Mouse (Mus musculus) midbrain, postnatal 0 days (tissue): Measurements from ENCODE around the gene Scg3. TPM values are rescaled to one million over a fixed set of nuclear protein-coding genes. Genes with fewer than 3 reads are reported as not detected.

ENCODE experiments used
- ATAC-seq: fragments of 200-750 bp; cut with Nextera tagmentation; 2 replicates; pipeline ENCODE4 v1.8.0; 2017; ENCODE audit warnings: moderate number of reproducible peaks, mild to moderate bottlenecking, moderate TSS enrichment, moderate library complexity; ENCODE audit not compliant: low FRiP score
- DNase-seq: peaks from one replicate; pipeline ENCODE4 v3.0.0-alpha.2; 2015; ENCODE audit warnings: low spot score
- H3K27ac ChIP-seq: fragments of 300-500 bp; sonication (generic); 2 replicates; pipeline ENCODE4 v1.5.1; 2014; ENCODE audit warnings: low read depth, mild to moderate bottlenecking, low read length, mixed read lengths
- H3K27me3 ChIP-seq: fragments of 300-500 bp; sonication (generic); 2 replicates; pipeline ENCODE4 v1.6.1; 2014; ENCODE audit warnings: low read length, control low read depth, mixed read lengths; ENCODE audit not compliant: insufficient read depth
- H3K36me3 ChIP-seq: fragments of 300-500 bp; sonication (generic); 2 replicates; pipeline ENCODE4 v1.6.1; 2014; ENCODE audit warnings: low read length, control low read depth, mixed read lengths; ENCODE audit not compliant: insufficient read depth
- H3K4me1 ChIP-seq: fragments of 300-500 bp; sonication (generic); 2 replicates; pipeline ENCODE4 v1.6.1; 2014; ENCODE audit warnings: mild to moderate bottlenecking, control low read depth, antibody characterized with exemption, low read length, mixed read lengths; ENCODE audit not compliant: insufficient read depth
- H3K4me2 ChIP-seq: fragments of 300-500 bp; sonication (generic); 2 replicates; pipeline ENCODE4 v1.6.1; 2014; ENCODE audit warnings: low read depth, mild to moderate bottlenecking, low read length, mixed read lengths; ENCODE audit not compliant: poor library complexity, severe bottlenecking
- H3K4me3 ChIP-seq: fragments of 300-500 bp; sonication (generic); 2 replicates; pipeline ENCODE4 v1.5.1; 2014; ENCODE audit warnings: low read depth, mild to moderate bottlenecking, low read length, moderate library complexity
- H3K9ac ChIP-seq: fragments of 300-500 bp; sonication (generic); replicated peaks from 2 replicates; pipeline ENCODE4 v1.6.1; 2014; ENCODE audit warnings: mild to moderate bottlenecking, low read length, moderate library complexity, mixed read lengths; ENCODE audit not compliant: poor library complexity, severe bottlenecking
- H3K9me3 ChIP-seq: fragments of 300-500 bp; sonication (generic); 2 replicates; pipeline ENCODE4 v1.6.1; 2016; ENCODE audit warnings: low read length, control low read depth
- CTCF ChIP-seq: IDR thresholded peaks from 2 replicates; pipeline ENCODE4 v1.5.1; 2016; ENCODE audit warnings: antibody characterized with exemption, mild to moderate bottlenecking
- WGBS: fragments of 180-500 bp; shearing (Covaris S2); extraction: QIAGEN DNeasy Blood & Tissue Kit; methylation state at CpG from one replicate; pipeline ENCODE4 v1.1.7; 2014; 5-methylcytosine and 5-hydroxymethylcytosine counted together
- polyA plus RNA-seq: library from polyadenylated mRNA; unstranded; fragments of >200 nt; fragmentation: Nextera tagmentation; extraction: Ambion mirVana; gene quantifications from 2 replicates; pipeline ENCODE4 v1.2.1, GENCODE M21; 2015
- total RNA-seq: library from RNA; depleted of rRNA; stranded (reverse); fragments of >200 nt; gene quantifications from 2 replicates; pipeline ENCODE4 v1.2.3, GENCODE M21; 2014

Gene Scg3
- total and polyA plus RNA-seq, 2 experiments from 2014 or later: 115 to 139 TPM

DNA sequence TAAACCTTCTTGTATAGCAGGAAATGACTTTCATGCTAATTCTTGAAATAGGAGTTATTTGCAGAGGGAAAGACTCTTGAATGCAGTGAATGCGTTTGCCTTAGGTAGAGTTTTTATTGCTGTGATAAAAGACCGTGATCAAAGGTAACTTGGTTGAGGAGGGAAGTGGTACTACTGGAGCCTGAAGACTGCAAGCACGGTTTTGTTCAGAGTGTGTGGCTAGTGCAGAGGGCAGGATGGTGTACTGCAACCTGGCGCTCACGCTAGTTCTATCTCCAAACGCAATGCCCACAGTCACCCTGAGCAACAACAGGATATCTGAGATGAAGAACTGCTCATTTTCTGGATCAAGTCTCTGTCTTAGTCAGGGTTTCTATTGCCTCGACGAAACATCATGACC is 50.3 kb downstream of the Scg3 start:
- Histone ChIP-seq H3K36me3 (peaks cover 3% of the 10 kb centered on the region; the same call in 1 of the 2 replicates), H3K9me3 (no peaks in the 10 kb centered on the region), H3K27ac (no peak overlapping the region), H3K4me2 (no peak overlapping the region), H3K27me3 (no peaks in the 10 kb centered on the region), H3K9ac (no peak overlapping the region), H3K4me1 (no peaks in the 10 kb centered on the region), H3K4me3 (no peak overlapping the region)
- DNase-seq (no peak), ATAC-seq (no peak)
- 92% methylated on average over 8 of the region's 8 CpGs for WGBS
- TF ChIP-seq CTCF: no peak

DNA sequence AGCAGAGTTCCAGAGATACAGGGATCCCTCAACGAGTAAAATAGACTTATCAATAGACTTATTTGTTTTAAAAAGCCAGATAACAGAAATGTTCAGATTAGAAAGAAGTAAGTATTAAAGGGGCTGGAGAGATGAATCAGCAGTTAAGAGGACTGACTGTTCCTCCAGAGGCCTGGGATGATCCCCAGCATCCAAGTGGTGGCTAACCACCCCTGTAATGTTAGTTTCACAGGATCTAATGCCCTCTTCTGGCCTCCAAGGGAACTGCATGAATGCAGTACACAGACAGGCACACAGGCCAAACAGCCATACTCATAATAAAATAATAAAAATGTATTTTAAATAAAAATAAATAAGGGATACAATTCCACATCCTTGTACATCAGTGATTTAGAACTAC is 51.0 kb downstream of the Scg3 start:
- no peak overlapping the region for H3K4me3 ChIP-seq
- H3K27ac ChIP-seq: 0 out of 2 replicates have a peak overlapping the region, but pooled peaks have one; percentile 59
- H3K27me3 ChIP-seq: no peaks in the 10 kb centered on the region
- no peaks in the 10 kb centered on the region for H3K4me1 ChIP-seq
- ATAC-seq (no peak), DNase-seq (peak; percentile 47)
- no peak overlapping the region for H3K4me2 ChIP-seq
- TF ChIP-seq CTCF: peak; percentile 69
- H3K36me3 ChIP-seq: peaks cover 1% of the 10 kb centered on the region; the same call in 1 of the 2 replicates
- WGBS: 23% methylated on average over 1 of the region's 1 CpGs
- no peaks in the 10 kb centered on the region for H3K9me3 ChIP-seq
- H3K9ac ChIP-seq: no peak overlapping the region

DNA sequence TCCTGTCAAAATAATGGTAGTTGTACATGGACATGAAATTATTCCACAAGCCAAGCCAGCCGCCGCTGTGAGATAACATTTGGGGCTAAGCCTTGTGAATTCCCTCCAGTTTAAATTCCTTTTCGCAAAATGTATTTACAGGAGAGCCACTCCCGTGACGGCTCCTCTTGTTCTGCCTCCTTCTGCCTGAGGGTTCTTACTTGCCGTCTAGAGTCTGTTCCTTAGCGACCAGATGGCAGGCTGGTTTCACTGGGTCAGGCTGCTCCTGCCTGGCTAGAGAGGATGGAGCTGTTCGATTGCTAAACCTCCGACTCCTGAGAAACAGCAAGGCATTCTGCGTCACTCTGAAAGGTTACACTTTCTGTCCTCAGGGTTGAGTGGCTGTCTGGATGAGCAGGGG is 51.7 kb downstream of the Scg3 start:
- H3K4me2 ChIP-seq: no peak overlapping the region
- H3K27ac ChIP-seq: peak overlapping the region; percentile 59; the same call in 1 of the 2 replicates
- DNase-seq (no peak), ATAC-seq (no peak)
- H3K27me3 ChIP-seq: no peaks in the 10 kb centered on the region
- H3K9me3 ChIP-seq: no peaks in the 10 kb centered on the region
- TF ChIP-seq CTCF: no peak
- H3K36me3 ChIP-seq: no peaks in the 10 kb centered on the region
- 37% methylated on average over 10 of the region's 10 CpGs for WGBS
- no peaks in the 10 kb centered on the region for H3K4me1 ChIP-seq
- no peak overlapping the region for H3K4me3 ChIP-seq
- H3K9ac ChIP-seq: no peak overlapping the region

DNA sequence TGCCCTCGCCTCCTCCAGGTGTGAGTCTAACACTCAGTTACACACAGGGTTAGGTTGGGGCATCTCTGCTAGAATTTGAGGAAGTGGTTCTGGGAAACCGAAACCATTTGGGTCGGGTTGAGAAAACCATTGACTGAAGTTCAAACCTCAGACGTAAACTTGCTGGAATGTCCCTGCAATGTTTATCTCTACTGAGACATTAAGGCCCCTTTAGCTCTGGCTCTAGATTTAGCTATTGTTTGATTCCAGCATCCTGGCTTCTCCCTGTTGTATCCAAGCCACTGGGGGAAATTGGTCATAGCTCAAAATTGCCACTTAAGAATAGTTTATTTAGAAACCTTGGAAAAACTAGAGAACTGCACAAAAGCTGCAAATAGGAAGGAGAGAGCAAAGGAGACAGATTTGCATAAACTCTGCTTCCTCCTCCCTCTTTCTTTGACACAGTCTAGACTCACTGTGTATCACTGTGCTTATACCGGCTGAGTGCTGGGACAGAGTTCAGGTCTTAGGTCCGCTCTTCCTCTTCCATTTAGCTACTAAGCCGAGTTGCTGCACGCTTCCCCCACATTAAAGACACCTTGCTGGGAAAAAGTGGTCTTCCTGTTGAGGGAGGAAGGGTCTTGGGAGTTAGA is 52.9 kb downstream of the Scg3 start:
- Histone ChIP-seq H3K4me2 (no peak overlapping the region), H3K4me3 (no peak overlapping the region), H3K9me3 (no peaks in the 10 kb centered on the region), H3K27ac (no peak overlapping the region), H3K27me3 (no peaks in the 10 kb centered on the region), H3K36me3 (no peaks in the 10 kb centered on the region), H3K9ac (no peak overlapping the region), H3K4me1 (no peaks in the 10 kb centered on the region)
- ATAC-seq: no peak
- WGBS: 77% methylated on average over 8 of the region's 8 CpGs
- no peak for TF ChIP-seq CTCF
- no peak for DNase-seq

DNA sequence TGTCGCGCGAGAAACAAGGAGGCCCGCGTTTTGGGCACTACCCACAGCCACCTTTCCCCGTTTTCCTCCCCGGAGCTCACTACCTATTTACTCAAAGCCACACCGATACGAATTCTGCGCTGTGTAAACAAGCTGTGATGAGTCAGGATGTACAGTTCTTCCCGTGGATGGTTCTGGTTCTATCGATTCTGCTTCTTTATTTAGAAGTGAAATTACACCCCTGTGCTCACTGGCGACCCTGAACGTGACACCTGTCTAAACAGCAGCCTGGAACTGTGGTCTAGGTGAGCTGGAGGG is 57.6 kb downstream of the Scg3 start:
- no peaks in the 10 kb centered on the region for H3K36me3 ChIP-seq
- H3K4me3 ChIP-seq: peak overlapping the region; percentile 76
- DNase-seq (no peak), ATAC-seq (peak; percentile 2; the same call in 1 of the 2 replicates)
- no peaks in the 10 kb centered on the region for H3K27me3 ChIP-seq
- TF ChIP-seq CTCF: no peak
- WGBS: under 1% methylated on average over 14 of the region's 14 CpGs
- no peaks in the 10 kb centered on the region for H3K4me1 ChIP-seq
- H3K9me3 ChIP-seq: no peaks in the 10 kb centered on the region
- H3K27ac ChIP-seq: peak overlapping the region; percentile 99
- H3K9ac ChIP-seq: peak overlapping the region; percentile 98
- peak overlapping the region; percentile 87 for H3K4me2 ChIP-seq

DNA sequence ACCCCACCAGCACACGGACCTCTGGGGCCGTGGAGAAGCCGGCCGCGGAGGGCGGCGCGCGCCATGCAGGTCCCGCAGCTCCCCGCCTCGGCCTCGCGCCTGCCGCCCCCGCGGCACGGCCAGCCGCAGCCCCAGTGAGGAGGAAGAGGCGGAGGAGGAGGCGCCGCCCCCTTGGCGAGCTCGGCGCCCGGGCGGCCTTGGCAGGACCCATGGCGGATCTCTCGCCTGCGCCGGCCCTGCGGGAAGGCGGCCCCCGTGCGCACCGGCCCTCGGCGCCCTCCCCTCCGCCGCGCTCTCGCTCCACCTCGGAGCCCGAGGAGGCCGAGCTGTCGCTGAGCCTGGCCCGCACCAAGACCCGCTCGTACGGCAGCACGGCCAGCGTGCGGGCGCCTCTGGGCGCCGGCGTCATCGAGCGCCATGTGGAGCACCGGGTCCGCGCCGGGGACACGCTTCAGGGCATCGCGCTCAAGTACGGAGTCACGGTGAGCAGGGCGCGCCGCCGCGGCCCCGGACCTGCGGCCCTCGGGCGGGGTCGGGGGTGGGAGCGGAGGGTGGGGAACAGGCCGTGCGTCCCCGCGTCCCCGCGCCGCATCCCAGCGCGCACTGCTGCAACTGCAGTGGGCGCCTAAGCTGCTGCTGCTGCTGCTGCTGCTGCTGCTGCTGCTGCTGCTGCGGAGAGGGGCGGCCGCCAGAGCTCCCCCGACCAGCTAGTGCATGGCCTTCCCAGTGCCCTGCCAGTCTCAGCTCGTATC is 58.1 kb downstream of the Scg3 start, which contains the start of gene Lysmd2:
Gene Lysmd2, plus strand, starts transcription at position 186 of the 752 bp plus-strand sequence.
- Histone ChIP-seq H3K36me3 (no peaks in the 10 kb centered on the region), H3K4me1 (no peaks in the 10 kb centered on the region), H3K9ac (peak within 1 kb of the TSS; percentile 98), H3K4me3 (peak within 1 kb of the TSS; percentile 76), H3K27ac (peak within 1 kb of the TSS; percentile 99), H3K9me3 (no peaks in the 10 kb centered on the region), H3K27me3 (no peaks in the 10 kb centered on the region), H3K4me2 (peak within 1 kb of the TSS; percentile 87)
- under 1% methylated on average over 68 of the region's 94 CpGs for WGBS
- ATAC-seq (peak; percentile 85), DNase-seq (peak; percentile 60)
- TF ChIP-seq CTCF: no peak
